Mouse (Mus musculus): ENCODE measurements around the gene Gm5269.

- TF ChIP-seq CTCF (conservative IDR thresholded peaks at IDR 0.05 in 1 of 2, IDR thresholded peaks at IDR 0.05 in 1 of 2; ENCODE audit: low read depth in 2 of 2, low read length in 2 of 2) (no peak), KAT2A (IDR thresholded peaks at IDR 0.05; ENCODE audit: insufficient replicate concordance, low read length) (no peak), MYC (IDR thresholded peaks at IDR 0.05; ENCODE audit: low read depth, low read length) (no peak), ZNF384 (IDR thresholded peaks at IDR 0.05; ENCODE audit: low read depth, low read length) (no peak), POLR2A (IDR thresholded peaks at IDR 0.05; ENCODE audit: low read depth, low read length) (no peak), MAFK (IDR thresholded peaks at IDR 0.05; ENCODE audit: insufficient replicate concordance, low read length) (no peak), ZMIZ1 (IDR thresholded peaks at IDR 0.05; ENCODE audit: low read depth, low read length) (no peak), ELF1 (IDR thresholded peaks at IDR 0.05; ENCODE audit: low read depth, low read length) (no peak), TCF12 (IDR thresholded peaks at IDR 0.05; ENCODE audit: low read depth, low read length) (no peak), USF1 (IDR thresholded peaks at IDR 0.05; ENCODE audit: low read depth, low read length) (no peak), RAD21 (IDR thresholded peaks at IDR 0.05; ENCODE audit: low read depth, low read length) (no peak), GABPA (IDR thresholded peaks at IDR 0.05; ENCODE audit: insufficient replicate concordance, low read depth, low read length) (no peak), IRF4 (IDR thresholded peaks at IDR 0.05; ENCODE audit: low read depth, low read length) (no peak)
These were observed 21.5 kb downstream of the Gm5269 start for GRCm38 (mm10) chr1:45868479-45869137.

Data from CH12.LX (cell line).